Mouse (Mus musculus) megakaryocyte, adult 5-6 weeks (primary cell): ENCODE measurements around the gene Gm16253. TPM values are rescaled to one million over a fixed set of nuclear protein-coding genes. Genes with fewer than 3 reads are reported as not detected.
A peak's percentile ranks its signal among the peaks of the same experiment; 100 is the strongest.
"Not testable (repeated sequence)": the region's sequence is repeated elsewhere in the genome, so short reads cannot be mapped to it uniquely, and the experiment has no call there.

Experiments used
- ATAC-seq: 2 replicates; pipeline ENCODE4 v1.8.0; 2016; ENCODE audit warnings: mild to moderate bottlenecking, inconsistent platforms; ENCODE audit not compliant: poor library complexity, severe bottlenecking
- total RNA-seq, 2 experiments: library from RNA; stranded (forward) in 1 of 2; stranded (reverse) in 1 of 2; fragments of 153-499, 151-499 nt in 1 of 2; fragments of 221-1000, 200-1000 nt in 1 of 2; gene quantifications; 2 replicates each; pipeline versions ENCODE4 v1.2.3 to v1.2.4; 2015 to 2017

Gene Gm16253
- total RNA-seq, 2 experiments from 2014 or later = 0.40 TPM; not detected in 1

GRCm38 (mm10) chr3:96596855-96597254, 20.1 kb downstream of the Gm16253 start:
- ATAC-seq = no peak

DNA sequence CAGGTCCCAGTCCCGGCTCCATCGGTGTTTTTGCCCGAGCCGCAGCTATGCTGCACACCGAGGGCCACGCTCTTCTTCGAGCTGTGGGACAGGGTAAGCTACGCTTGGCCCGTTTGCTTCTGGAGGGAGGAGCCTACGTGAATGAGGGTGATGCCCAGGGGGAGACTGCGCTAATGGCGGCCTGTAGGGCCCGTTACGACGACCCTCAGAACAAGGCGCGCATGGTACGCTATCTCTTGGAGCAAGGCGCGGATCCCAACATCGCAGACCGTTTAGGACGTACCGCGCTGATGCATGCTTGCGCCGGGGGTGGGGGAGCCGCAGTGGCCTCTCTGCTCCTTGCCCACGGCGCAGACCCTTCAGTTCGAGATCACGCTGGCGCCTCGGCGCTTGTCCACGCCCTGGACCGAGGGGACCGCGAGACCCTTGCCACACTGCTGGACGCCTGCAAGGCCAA, 20.7 kb downstream of the Gm16253 start:
- ATAC-seq = no peak

- no peak for ATAC-seq
Measured at GRCm38 (mm10) chr3:96598156-96599068, 21.6 kb downstream of the Gm16253 start.

DNA sequence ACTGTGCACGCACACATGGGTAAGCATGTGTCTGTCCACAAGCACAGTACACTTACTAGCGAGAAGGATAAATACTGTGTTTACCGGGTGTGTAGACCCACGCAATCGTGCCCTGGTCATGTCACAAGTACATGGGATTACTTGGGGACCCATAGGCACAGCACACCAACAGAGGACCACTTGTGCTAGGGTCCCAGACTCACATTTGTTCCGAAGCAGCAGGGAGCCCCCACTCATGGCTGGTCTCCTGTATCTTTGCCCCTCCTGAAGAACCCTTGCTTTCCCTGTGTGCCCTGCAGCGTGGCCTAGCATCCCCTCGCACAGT, 22.2 kb downstream of the Gm16253 start:
- ATAC-seq = no peak

DNA sequence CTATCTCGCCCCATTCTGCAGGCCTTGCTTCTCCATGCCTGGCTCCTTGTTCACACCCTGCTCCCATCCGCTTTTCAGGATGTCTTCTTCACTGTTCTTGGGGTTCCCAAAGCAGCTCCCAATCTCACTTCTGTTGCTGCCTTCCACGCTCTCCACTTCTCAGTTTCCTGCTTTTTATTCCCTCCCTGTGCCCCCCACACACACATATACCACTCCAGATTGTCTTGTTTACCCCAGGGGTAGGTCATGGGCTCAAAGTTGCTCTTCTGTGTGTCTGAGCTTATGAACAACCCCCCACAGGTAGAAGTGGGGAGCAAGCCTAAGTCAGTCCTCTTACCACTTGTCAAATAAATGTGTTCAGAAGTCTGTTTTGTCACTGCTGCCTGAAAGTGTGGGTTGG, 22.6 kb downstream of the Gm16253 start:
- no peak for ATAC-seq

DNA sequence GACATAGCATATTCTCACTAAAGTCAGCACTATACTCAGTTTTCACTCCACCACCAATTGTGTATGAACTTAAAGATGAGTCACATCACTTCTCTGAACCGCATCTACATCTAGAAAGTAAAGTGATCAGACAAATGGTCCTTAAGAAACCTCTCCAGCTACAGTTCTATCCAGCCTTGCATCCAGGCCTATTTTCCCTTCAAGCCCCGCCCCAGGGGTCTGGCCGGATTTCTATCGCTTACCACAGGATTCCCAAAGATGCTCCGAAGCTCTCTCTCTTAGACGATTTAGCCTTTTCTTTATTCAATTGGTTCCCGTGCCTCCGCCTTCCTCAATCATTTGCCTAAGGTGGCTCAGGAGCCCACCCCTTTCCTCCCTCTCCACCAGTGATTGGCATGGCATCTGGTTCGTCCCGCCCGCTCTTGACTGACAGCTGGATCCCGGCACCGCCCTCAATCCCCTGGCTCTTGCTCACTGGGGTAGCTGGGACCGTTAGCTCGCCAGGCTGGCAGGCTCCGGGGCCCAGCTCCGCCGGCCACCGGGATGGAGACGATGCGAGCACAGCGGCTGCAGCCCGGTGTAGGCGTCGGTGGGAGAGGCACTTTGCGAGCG, 24.0 kb downstream of the Gm16253 start, which contains the start of gene Lix1l:
Lix1l (plus strand) TSS at position 511 of the 612 bp plus-strand sequence.
- peak; percentile 96 for ATAC-seq

DNA sequence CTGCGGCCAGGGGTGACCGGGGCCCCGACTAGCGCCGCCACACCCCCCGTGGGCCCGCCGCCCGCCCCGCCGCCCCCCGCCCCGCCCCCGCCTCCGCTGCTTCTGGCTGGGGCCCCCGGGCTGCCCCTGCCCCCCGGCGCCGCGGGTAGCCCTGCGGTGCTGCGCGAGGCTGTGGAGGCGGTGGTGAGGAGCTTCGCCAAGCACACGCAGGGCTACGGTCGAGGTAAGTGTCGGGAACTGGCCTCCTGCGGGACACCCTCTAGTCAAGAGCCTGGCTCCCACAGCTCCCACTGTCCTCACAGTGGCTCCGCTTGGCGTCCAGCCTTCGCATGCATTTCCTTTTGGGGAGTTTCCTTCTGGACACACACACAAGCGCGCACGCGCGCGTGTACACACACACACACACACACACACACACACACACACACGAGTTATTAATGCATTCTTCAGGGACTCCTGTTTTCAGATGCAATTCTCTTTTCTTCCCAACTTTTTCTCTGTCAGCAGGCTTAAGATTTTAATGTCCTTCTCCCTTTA, 24.5 kb downstream of the Gm16253 start:
- no peak for ATAC-seq

DNA sequence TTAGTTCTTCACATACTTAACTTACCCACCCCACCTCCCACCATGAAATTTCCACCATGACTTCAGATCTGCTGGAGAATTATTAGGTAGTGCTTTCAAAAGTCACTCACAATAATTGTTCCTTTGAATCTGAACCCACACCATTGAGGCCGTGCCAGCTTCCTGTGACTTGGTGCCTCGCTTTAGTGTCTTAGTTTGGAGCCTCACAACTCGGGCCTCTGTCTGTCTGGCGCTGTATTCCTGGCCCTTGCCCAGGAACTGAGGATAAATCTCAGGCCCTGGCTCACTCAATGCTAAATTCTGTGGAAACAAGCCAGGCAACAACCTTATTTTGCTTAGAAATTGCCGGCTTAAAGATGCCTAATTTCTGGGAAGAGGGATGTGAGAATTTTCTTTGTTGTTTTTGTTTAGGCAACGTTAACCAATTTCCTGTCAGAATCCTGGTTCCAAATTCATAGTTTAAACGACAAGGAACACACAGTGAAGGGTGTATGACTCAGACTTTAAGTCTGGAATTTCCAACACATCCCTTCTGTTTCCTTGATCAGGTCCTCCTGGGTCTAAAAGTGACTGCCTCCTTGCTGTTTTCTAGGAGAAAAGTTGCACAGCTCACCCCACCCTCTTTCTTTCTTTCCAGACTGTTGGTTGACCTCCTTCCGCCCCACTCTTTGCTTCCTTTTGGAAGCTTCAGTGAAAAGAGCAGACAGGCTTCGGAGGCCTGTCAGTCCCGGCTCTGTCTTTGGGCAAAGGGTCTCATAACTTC, 25.3 kb downstream of the Gm16253 start:
- ATAC-seq = no peak

GRCm38 (mm10) chr3:96602704-96603084, 25.9 kb downstream of the Gm16253 start:
- ATAC-seq = no peak

DNA sequence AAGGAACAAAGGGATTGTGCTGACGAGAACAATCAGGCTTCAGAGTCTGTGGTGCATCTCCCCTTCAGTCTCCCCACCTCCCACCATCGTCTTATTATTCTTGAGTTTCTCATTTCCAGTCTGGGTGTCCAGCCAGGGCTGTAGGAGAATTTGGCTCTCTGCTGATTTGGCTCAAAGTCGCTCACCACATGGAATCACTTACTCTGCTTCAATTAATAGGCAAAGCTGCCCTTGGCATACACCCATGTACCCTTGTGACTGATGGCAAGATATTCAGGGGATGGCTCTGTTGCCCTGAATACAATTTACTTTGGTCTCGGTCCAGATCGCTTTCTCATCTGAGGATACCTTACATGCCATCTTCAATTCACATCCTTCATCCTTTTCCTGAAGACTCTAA, 26.5 kb downstream of the Gm16253 start:
- ATAC-seq = no peak

DNA sequence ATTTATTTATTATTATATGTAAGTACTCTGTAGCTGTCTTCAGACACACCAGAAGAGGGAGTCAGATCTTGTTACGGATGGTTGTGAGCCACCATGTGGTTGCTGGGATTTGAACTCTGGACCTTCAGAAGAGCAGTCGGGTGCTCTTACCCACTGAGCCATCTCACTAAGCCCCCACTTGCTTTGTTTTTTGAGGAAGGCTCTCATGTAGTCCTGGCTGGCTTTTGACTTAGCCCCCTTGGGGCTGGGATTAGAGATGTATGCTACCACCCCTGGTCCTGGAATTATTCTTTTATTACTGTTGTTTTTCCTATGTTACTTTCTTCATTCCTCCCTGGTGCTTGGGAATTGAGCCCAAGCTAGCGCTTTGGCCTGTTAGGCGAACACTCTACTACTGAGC, 29.2 kb downstream of the Gm16253 start:
- ATAC-seq = not testable (repeated sequence)

DNA sequence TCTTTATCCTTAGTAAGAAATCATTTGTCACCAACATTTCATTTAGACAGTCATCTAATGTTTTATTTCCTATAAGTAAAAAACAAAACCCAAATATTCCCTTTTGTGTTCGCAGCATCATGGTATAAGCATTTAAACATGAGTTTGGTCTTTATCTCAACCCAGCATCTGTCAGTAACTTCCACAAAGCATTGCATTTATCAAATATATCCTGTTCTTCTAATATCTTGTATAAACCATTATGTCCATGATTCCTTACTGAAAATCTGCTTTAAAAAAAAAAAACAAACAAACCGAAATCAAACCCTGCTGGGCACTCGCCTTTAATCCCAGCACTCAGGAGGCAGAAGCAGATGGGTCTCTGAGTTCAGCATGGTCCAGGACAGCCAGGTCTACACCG, 29.8 kb downstream of the Gm16253 start:
- no peak for ATAC-seq

- ATAC-seq = no peak
Measured at GRCm38 (mm10) chr3:96617941-96618340, 41.2 kb downstream of the Gm16253 start.

DNA sequence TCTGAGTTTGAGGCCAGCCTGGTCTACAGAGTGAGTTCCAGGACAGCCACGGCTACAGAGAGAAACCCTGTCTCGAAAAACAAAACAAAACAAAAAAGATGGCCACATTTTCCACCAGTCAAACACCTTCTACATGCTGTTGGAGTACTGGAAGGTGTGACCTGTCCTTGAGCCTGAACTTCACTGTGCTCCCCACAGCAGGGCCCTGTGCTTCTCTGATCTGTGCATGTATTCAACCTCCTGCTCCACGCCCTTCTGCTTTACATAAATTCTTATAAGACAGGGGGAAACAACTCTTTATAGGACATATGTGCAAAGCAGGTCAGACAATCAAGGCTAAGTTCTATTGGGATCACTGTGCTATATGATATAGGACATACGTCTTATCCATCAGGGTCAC, 46.4 kb downstream of the Gm16253 start:
- no peak for ATAC-seq

DNA sequence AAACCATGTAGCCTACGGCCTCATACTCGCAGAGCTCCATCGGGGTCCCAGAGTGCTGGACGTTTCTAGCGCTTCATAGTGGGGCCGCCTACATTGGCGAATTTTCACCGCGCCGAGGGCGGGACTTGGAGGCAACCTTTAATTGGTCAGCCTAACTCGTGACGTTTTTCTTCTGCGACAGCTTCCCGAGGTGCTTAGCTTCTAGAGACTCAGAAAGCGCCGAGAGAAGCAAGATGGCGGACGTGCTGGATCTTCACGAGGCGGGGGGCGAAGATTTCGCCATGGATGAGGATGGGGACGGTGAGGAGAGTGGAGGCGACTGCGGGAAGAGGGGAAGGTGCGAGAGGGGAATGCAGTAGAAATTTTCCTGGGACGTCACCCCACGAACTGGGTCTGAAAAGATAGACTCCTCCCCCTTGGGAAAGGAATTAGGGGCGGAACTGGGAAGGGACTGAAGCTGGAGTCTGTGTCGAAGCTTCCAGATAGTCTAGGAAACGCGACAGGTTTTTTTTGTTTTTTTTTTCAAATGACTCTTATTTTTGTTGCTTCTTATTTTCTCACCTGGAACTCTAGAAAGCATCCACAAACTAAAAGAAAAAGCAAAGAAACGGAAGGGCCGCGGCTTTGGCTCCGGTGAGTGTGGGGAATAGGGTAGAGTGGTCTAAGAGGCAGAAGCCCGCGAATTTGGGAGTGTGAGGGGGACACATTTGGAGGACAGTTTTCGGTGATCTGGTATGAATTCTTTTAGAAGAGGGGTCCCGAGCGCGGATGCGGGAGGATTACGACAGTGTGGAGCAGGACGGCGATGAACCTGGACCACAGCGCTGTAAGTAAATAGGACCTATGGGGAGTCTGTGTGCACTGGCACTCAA, 53.2 kb downstream of the Gm16253 start, which contains the start of gene Rbm8a:
Rbm8a (plus strand) TSS at position 205 of the 872 bp plus-strand sequence.
- peak; percentile 100 for ATAC-seq

Other genes starting within 250 kb of the Gm16253 start
- not detected in 2 replicates for gene BC107364, start 124.7 kb upstream of the Gm16253 start, total RNA-seq (2015)
- gene BC107364, start 124.7 kb upstream of the Gm16253 start, total RNA-seq (2017) = not detected in 2 replicates
- gene Hfe2, start 51.8 kb upstream of the Gm16253 start, total RNA-seq (2015) = not detected in 2 replicates
- gene Hfe2, start 51.8 kb upstream of the Gm16253 start, total RNA-seq (2017) = not detected in 2 replicates
- gene Txnip, start 19.0 kb upstream of the Gm16253 start, total RNA-seq (2015) = 411 and 437 TPM in 2 replicates
- 356 and 357 TPM in 2 replicates for gene Txnip, start 19.0 kb upstream of the Gm16253 start, total RNA-seq (2017)
- gene Polr3gl, start 17.2 kb downstream of the Gm16253 start, total RNA-seq (2015) = 22.8 and 26.3 TPM in 2 replicates
- gene Polr3gl, start 17.2 kb downstream of the Gm16253 start, total RNA-seq (2017) = 45.6 and 46.4 TPM in 2 replicates
- not detected in 2 replicates for gene Ankrd34a, start 19.7 kb downstream of the Gm16253 start, total RNA-seq (2015)
- not detected in 2 replicates for gene Ankrd34a, start 19.7 kb downstream of the Gm16253 start, total RNA-seq (2017)
- 0.59 and 1.7 TPM in 2 replicates for gene Lix1l, start 24.2 kb downstream of the Gm16253 start, total RNA-seq (2015)
- gene Lix1l, start 24.2 kb downstream of the Gm16253 start, total RNA-seq (2017) = 1.7 TPM in 2 replicates
- gene Rbm8a, start 52.9 kb downstream of the Gm16253 start, total RNA-seq (2015) = 89.0 and 99.4 TPM in 2 replicates
- gene Rbm8a, start 52.9 kb downstream of the Gm16253 start, total RNA-seq (2017) = 42.3 and 43.4 TPM in 2 replicates
- gene Pex11b, start 58.4 kb downstream of the Gm16253 start, total RNA-seq (2015) = 18.3 and 30.9 TPM in 2 replicates
- gene Pex11b, start 58.4 kb downstream of the Gm16253 start, total RNA-seq (2017) = 12.3 and 14.9 TPM in 2 replicates
- gene Gm42957, start 58.5 kb downstream of the Gm16253 start, total RNA-seq (2015) = 0.04 TPM in 1 of 2 replicates, not detected in the other
- 0.04 and 0.53 TPM in 2 replicates for gene Gm42957, start 58.5 kb downstream of the Gm16253 start, total RNA-seq (2017)
- gene Itga10, start 68.6 kb downstream of the Gm16253 start, total RNA-seq (2015) = 0.02 and 0.29 TPM in 2 replicates
- 0.15 TPM in 1 of 2 replicates, not detected in the other for gene Itga10, start 68.6 kb downstream of the Gm16253 start, total RNA-seq (2017)
- gene Ankrd35, start 93.1 kb downstream of the Gm16253 start, total RNA-seq (2015) = not detected in 2 replicates
- gene Ankrd35, start 93.1 kb downstream of the Gm16253 start, total RNA-seq (2017) = not detected in 2 replicates
- 18.6 and 26.6 TPM in 2 replicates for gene Pias3, start 119.4 kb downstream of the Gm16253 start, total RNA-seq (2015)
- gene Pias3, start 119.4 kb downstream of the Gm16253 start, total RNA-seq (2017) = 10.3 and 13.4 TPM in 2 replicates
- gene Nudt17, start 131.6 kb downstream of the Gm16253 start, total RNA-seq (2015) = 1.7 and 1.9 TPM in 2 replicates
- gene Nudt17, start 131.6 kb downstream of the Gm16253 start, total RNA-seq (2017) = 0.73 TPM in 1 of 2 replicates, not detected in the other
- gene Polr3c, start 150.6 kb downstream of the Gm16253 start, total RNA-seq (2015) = 39.3 and 44.2 TPM in 2 replicates
- gene Polr3c, start 150.6 kb downstream of the Gm16253 start, total RNA-seq (2017) = 18.7 and 28.7 TPM in 2 replicates
- gene Rnf115, start 150.7 kb downstream of the Gm16253 start, total RNA-seq (2015) = 136 and 137 TPM in 2 replicates
- 135 and 150 TPM in 2 replicates for gene Rnf115, start 150.7 kb downstream of the Gm16253 start, total RNA-seq (2017)